Mouse (Mus musculus): ENCODE data around the gene Rundc3a. TPM values are rescaled to one million over a fixed set of nuclear protein-coding genes. Genes with fewer than 3 reads are reported as not detected.

Rundc3a gene
- total RNA-seq, 2 experiments from 2014 or later, result 0.19 TPM; not detected in 1

DNA sequence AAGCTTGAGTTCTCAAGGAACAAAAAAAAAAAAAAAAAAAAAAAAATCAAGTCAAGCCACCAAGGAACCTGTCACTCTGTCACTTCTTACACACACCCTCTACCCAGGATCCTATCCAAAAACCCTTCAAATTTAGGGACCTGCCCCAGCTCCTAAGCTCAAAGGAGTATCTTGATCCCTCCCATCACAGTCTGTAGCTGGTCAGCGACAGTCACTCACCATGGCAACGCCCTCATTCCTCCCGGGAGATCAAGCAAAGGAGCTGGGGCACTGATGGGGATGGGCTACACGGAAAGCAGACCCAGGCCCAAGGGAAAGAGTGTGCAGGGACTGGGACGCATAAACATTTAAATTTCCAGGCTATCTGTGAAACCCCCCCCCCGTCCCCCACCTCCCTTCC, 51.6 kb downstream of the Rundc3a start:
- intact Hi-C loops (cut with DNase I), result no loop called here
- no peak for DNase-seq

DNA sequence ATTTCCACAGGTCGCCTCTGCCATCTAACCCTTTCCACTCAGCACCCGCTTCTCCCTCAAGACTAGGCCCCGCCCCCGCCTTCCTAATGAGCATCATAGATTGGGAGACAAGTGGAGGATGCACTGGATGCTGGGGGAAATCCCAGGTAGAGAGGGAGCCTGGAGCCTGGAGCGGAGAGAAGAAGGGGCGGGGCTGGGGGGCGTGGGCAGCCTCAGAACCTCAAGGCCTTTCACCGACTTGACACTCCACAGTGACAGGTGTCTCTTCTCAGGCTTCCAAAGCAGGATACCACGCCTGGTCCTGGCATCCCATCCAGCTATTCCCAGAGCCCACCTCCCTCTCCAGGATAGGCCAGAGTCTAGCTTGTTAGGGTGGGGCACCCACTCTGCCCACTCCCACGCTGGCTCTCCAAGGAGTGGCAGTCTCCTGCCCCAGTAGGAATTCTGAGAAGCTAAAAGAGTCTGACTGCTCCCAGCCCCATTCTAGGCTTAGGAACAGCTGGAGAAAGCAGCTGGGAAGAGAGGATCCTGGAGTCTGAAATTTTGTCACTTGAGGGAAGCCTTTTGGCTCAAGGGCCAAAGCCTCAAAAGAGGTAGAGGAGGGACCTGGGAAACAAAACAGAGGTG, 52.2 kb downstream of the Rundc3a start:
- DNase-seq, result peak in 1 of 2 experiments; percentile 50
- intact Hi-C loops (cut with DNase I), result no loop called here

DNA sequence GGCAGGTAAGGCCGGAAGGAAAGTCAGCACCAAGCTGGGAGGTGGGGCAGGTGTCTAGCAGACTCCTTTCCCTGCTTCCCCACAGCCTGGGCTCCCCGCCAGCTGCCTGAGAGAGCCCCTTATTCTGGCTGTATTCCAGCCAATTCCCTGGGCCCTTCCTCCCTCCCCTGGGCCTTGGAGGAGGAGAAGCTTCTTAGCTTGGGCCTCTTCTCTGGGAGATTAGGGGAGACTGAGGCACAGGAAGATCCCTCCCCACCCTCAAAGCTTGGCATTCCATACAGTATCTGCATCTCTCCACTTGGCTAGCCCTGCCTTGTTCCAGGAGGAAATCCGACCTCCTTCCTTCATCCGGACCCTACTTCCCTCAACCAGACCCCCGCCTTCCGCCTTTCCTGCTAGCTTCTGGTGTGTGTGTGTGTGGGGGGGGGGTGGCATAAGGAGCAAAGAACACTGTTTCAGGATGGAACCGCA, 52.7 kb downstream of the Rundc3a start:
- DNase-seq, result peak in 1 of 2 experiments; percentile 50
- intact Hi-C loops (cut with DNase I), result no loop called here

DNA sequence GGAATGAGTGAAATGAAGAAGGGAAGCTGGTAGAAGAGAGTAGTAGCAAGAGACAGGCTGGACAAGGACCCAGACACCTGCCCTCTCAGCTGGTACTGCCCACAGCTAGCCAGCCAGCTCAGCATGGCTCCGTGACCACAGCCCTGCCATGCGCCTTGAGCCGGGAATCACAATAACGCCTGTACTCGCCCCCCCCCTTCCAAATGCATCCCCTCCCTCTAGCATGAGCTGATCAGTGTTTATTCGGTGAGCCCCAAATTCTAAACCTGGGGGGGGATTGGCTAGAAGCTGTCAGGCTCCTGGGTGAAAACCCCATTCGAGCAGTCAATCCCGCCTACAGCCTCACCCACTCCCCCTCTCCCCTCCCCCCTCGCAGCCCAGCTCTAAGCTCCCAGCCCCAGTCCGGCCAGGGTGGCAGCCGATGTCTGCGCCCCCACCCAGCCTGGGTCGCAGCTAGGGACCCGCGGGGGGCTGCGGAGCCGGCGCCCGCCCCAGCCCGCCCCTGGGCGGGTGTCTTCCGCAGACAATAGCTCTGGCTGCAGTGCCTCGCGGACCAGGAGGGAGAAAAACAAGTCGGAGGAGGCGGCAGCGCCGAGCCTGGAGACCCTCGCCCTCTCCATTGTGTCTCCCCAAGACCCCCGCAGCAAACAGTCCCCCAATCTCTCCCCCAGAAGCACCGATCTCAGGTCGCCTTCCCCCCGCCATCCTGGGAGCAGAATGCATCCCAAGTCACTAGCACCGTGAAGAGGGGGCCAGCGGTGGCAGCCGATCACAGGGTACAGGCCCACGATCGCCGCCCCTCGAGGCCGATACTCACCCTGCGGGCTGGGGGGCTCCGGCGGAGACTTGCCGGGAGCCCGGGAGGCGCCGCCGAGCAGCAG, 53.6 kb downstream of the Rundc3a start:
- DNase-seq, result peak; percentile 45 to 58
- intact Hi-C loops (cut with DNase I), result no loop called here

DNA sequence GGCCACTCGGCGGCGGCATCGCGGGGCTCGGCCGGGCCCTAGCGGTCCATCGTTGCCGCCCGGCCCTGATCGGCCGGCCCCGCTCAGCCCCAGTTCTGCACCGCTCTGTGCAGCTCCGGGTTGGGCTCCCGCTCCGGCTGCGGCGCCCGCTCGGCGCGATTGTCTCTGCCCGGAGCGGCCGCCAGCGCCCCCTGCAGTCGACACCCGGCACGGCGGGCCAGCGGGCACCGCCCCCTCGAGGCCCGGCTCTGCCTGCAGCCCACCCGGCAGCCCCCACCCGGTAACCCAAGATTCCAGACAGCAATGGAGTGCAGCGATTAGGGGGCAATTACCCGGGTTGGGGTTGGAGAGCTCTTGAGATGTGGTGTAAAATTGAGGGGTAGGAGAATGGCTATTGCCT, 54.3 kb downstream of the Rundc3a start, which contains the start of gene Fam171a2:
TSS of gene Fam171a2 (minus strand) at position 186 of the 400 bp plus-strand sequence.
- intact Hi-C loops (cut with DNase I), result no loop called here
- peak; percentile 87 to 89 for DNase-seq

DNA sequence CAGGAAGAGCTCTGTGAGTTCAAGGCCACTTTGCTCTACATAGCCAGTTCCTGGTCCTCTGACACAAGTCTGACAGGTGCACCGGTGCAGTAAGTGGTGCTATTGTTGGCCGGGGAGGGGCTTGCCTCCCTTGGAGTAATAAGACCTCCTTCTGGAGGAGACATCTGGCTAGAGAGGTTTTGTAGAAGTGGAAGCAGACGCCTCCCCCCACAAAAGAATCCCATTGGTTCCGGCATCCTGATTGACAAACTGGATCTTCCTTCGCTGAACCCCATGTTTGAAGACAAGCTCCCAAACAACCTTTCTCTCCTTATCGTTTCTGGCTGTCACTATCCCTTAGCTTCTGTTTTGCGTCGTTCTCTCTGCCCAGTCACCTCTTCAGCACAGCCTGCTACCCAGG, 55.1 kb downstream of the Rundc3a start:
- intact Hi-C loops (cut with DNase I), result no loop called here
- no peak for DNase-seq

DNA sequence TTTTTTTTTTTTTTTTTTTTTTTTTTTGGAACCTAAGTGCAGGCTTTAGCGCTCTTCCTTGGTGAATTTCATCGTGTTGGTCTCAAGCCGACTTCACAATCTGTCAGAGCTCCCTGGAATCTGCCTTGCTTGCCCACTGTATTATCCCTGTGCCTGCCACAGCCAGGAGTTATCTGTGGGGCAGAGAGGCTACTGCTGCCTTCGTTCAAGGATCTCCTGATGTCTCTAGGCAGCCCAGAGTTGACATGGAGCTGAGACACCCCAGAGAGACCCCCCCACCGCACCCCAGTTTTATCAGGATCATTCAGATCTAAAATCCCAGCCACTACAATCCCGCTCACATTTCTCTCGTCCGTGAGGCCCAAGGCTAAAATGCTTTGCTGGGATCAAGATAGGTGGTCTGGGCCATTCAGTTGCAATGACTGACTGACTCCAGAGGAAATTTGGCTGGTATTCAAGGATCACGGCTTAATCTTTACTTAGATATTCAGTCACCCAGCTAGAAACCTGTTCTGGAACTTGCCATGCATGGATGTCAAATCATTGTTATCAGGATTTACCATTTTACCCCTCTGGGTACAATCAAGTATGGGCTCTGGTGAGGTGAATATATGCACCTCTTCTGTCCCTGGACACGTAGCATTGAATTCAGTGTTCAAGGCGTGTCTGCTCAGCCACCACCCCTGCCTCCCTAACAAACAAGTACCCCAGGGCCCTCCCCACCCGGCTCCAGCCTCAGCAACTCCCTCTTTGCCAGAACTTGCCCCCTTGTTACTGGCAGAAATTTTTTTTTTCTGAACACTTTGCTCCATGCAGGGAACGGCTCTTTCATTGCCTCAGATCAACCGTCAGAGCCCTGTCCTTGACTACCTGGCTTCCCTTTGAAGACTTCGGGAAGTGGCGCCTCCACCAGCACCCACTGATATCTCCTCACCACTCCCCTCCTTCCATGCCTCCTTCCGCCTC, 56.1 kb downstream of the Rundc3a start:
- intact Hi-C loops (cut with DNase I), result no loop called here
- DNase-seq, result no peak

Small RNA genes lying within 50 kb of the gene (microRNA-seq; reads per million reads assigned to microRNA genes)
- 0 reads per million in 2 experiments for gene Mir6930 (ENCODE audit: borderline number of aligned reads in 2 of 2)

Other genes with a start within 250 kb of the Rundc3a start
- not detected for gene Nags, start 247.9 kb upstream of the Rundc3a start, total RNA-seq (2021)
- 10 to 100 TPM; 13.0 to 13.7 TPM for gene Tmem101, start 237.0 kb upstream of the Rundc3a start, total RNA-seq (2021)
- gene Lsm12, start 208.1 kb upstream of the Rundc3a start, total RNA-seq (2021), result 10 to 100 TPM; 44.7 to 52.6 TPM
- gene G6pc3, start 203.8 kb upstream of the Rundc3a start, total RNA-seq (2021), result 10 to 100 TPM; 45.1 to 47.3 TPM
- gene Hdac5, start 163.2 kb upstream of the Rundc3a start, total RNA-seq (2021), result 100 to 1,000 TPM; 141 to 143 TPM
- under 1 TPM; 0.14 to 0.25 TPM for gene BC030867, start 144.5 kb upstream of the Rundc3a start, total RNA-seq (2021)
- gene Asb16, start 124.7 kb upstream of the Rundc3a start, total RNA-seq (2021), result 1 to 10 TPM in 1 of 2 experiments, under 1 TPM in 1; 0.73 to 1.1 TPM
- 10 to 100 TPM; 25.2 to 26.7 TPM for gene Tmub2, start 108.5 kb upstream of the Rundc3a start, total RNA-seq (2021)
- 10 to 100 TPM; 22.9 to 24.2 TPM for gene Atxn7l3, start 96.8 kb upstream of the Rundc3a start, total RNA-seq (2021)
- gene Ubtf, start 73.7 kb upstream of the Rundc3a start, total RNA-seq (2021), result 10 to 100 TPM; 57.2 to 60.4 TPM
- gene Slc4a1, start 27.2 kb upstream of the Rundc3a start, total RNA-seq (2021), result 1 to 10 TPM; 2.1 to 7.8 TPM
- 100 to 1,000 TPM; 174 to 183 TPM for gene Slc25a39, start 14.5 kb downstream of the Rundc3a start, total RNA-seq (2021)
- 100 to 1,000 TPM; 113 to 122 TPM for gene Grn, start 36.9 kb downstream of the Rundc3a start, total RNA-seq (2021)
- gene Fam171a2, start 54.3 kb downstream of the Rundc3a start, total RNA-seq (2021), result 1 to 10 TPM; 4.3 to 5.2 TPM
- gene Itga2b, start 76.7 kb downstream of the Rundc3a start, total RNA-seq (2021), result 1 to 10 TPM; 3.1 to 3.8 TPM
- gene Gpatch8, start 163.0 kb downstream of the Rundc3a start, total RNA-seq (2021), result 10 to 100 TPM; 18.0 to 21.9 TPM
- gene Gm11627, start 186.1 kb downstream of the Rundc3a start, total RNA-seq (2021), result 1 to 10 TPM; 1.4 to 1.5 TPM
- gene Fzd2, start 211.0 kb downstream of the Rundc3a start, total RNA-seq (2021), result 1 to 10 TPM; 3.1 to 5.4 TPM

Data from heart, postnatal 36 days (tissue).